Mouse (Mus musculus) cortical plate, adult 2 months (tissue): ENCODE measurements around the gene Hist1h4n.

Experiments used
- CTCF ChIP-seq: fragments of 200-500 bp; IDR thresholded peaks from 2 replicates; pipeline ENCODE4 v1.5.1; 2011; ENCODE audit warnings: mild to moderate bottlenecking, control low read depth, low read length; ENCODE audit not compliant: insufficient read depth; ENCODE audit errors: extremely low read depth
- POLR2A ChIP-seq: fragments of 200-500 bp; IDR thresholded peaks from 2 replicates; pipeline ENCODE4 v1.6.1; 2011; ENCODE audit warnings: mild to moderate bottlenecking, low read length, control low read depth; ENCODE audit not compliant: insufficient read depth; ENCODE audit errors: extremely low read depth

DNA sequence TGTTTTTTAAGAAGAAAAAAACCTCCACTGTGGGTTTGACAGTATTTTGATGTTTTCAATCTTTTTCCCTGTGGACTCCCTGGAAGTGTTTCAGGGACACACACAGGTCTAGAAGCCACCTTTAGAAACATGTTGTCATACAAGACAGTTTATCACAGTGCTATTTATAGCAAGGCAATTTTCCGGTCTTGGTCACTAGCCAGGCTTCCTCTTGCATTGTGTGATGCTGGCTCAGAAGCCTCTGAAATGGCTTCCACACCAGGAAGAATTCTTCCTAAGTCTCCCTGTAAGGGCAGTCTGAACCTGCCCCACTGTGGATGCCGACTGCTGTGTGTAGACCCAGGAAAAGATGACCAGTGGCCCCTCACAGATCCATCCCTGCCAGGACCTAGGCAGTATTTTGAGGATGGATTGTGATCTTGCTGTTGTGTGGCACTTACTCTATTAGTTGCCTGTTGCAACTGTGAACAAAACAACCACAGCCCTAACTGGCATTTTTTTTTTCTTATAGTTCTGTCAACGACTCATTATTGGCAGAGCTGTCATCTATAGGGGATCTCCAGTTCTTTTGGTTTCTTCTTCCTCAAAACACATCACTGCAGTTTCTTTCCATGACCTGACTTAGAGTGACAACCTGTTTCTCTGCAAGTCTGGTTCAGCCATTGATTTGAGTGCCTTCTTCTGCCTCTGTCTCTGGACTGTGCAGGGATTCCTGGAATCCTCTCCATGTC lies 20.4 kb upstream of the Hist1h4n start:
- no peak for TF ChIP-seq POLR2A
- no peak for TF ChIP-seq CTCF
